Mouse (Mus musculus) brain, adult 10 weeks (tissue): ENCODE data around the gene Vmn1r170. TPM values are rescaled to one million over a fixed set of nuclear protein-coding genes. Genes with fewer than 3 reads are reported as not detected.

ENCODE experiments used
- polyA plus RNA-seq: library from polyadenylated mRNA; stranded (reverse); fragments of 350-450 nt; fragmentation: Illumina TruSeq; extraction: RNeasy Lipid Tissue Mini Kit (QIAGEN cat#74804); gene quantifications from one replicate; pipeline ENCODE4 v1.2.3, GENCODE M21; 2015; ENCODE audit warnings: low read depth, low replicate concordance

Vmn1r170 gene
- not detected for polyA plus RNA-seq

DNA sequence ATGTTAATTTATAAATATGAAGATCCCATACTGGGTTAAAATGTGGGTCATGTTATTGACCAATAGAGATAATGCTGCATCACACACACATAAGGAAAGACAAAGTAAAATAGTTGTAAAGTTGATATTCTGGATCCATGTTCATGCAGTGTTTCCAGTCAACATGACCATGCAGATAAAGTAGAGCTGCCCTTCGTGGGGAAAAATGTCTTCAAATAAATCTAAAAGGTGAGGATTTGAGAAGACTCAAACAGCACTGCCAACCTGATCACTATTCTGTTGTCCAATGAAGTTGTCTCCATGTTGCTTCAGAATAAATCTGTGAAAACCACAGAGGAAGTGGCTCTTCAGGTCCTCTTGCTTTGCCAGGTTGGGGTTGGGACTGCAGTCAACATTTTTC is at the start of gene Vmn1r170:
Vmn1r170 (plus strand) TSS at position 301 of the 400 bp plus-strand sequence.

DNA sequence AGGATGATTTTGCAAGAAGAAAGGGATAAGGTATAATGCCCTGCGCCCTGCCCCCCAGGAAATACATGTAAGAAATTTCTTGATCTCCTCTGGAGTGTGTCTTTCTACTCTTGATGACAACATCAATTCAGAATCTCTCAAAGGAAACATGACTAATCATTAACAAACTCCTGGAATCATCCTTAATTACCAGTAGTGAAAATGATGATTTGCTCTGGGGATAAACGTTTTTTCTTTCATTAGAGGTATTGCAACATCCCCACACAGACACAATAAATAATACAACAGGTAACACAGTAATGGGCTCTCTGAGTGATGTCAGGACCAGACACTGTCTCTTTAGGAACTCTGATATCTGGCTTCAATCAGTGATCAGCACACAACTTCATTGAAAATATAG is 30.7 kb upstream of the Vmn1r170 start, which contains the start of gene Vmn1r169:
Vmn1r169 (plus strand) TSS at position 301 of the 400 bp plus-strand sequence.

DNA sequence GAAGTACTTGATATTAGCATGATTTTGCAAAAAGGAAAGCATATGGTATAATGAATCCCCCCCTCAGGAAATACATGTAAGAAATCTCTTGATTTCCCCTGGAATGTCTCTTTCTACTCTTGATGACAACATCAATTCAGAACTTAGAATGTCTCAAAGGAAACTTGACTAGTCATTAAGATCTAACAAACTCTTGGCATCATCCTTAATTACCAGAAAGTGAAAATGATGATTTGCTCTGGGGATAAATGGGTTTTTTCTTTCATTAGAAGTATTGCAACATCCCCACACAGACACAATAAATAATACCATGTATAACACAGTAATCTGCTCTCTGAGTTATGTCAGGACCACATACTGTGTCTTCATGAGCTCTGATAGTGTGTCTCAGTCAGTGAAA is 24.4 kb downstream of the Vmn1r170 start, which contains the start of gene Vmn1r171:
Vmn1r171 (plus strand) TSS at position 301 of the 400 bp plus-strand sequence.

Other genes with a start within 250 kb of the Vmn1r170 start
- gene Nlrp5, start 220.3 kb upstream of the Vmn1r170 start, polyA plus RNA-seq = not detected
- gene Vmn1r167, start 99.0 kb upstream of the Vmn1r170 start, polyA plus RNA-seq = not detected
- gene Vmn1r168, start 66.4 kb upstream of the Vmn1r170 start, polyA plus RNA-seq = not detected
- not detected for gene Vmn1r169, start 30.6 kb upstream of the Vmn1r170 start, polyA plus RNA-seq
- gene Vmn1r171, start 24.5 kb downstream of the Vmn1r170 start, polyA plus RNA-seq = not detected
- not detected for gene Vmn1r172, start 52.1 kb downstream of the Vmn1r170 start, polyA plus RNA-seq
- not detected for gene Vmn1r173, start 94.5 kb downstream of the Vmn1r170 start, polyA plus RNA-seq
- not detected for gene Vmn1r174, start 146.1 kb downstream of the Vmn1r170 start, polyA plus RNA-seq
- gene Vmn1r175, start 204.5 kb downstream of the Vmn1r170 start, polyA plus RNA-seq = not detected
- gene Vmn1r176, start 231.2 kb downstream of the Vmn1r170 start, polyA plus RNA-seq = not detected